Mouse (Mus musculus) small intestine, adult 2 months (tissue): ENCODE measurements around the gene Pias1.

Experiments used
- CTCF ChIP-seq: fragments of 200-500 bp; IDR thresholded peaks from 2 replicates; pipeline ENCODE4 v1.5.1; 2012; ENCODE audit warnings: low read depth, mild to moderate bottlenecking, control low read depth, inconsistent platforms, low read length, moderate library complexity, mixed read lengths; ENCODE audit not compliant: insufficient replicate concordance, insufficient read length; ENCODE audit errors: extremely low read depth
- POLR2A ChIP-seq: fragments of 200-500 bp; IDR thresholded peaks from 2 replicates; pipeline ENCODE4 v1.6.1; 2012; ENCODE audit warnings: low read depth, mild to moderate bottlenecking, control low read depth, inconsistent platforms, low read length, moderate library complexity

DNA sequence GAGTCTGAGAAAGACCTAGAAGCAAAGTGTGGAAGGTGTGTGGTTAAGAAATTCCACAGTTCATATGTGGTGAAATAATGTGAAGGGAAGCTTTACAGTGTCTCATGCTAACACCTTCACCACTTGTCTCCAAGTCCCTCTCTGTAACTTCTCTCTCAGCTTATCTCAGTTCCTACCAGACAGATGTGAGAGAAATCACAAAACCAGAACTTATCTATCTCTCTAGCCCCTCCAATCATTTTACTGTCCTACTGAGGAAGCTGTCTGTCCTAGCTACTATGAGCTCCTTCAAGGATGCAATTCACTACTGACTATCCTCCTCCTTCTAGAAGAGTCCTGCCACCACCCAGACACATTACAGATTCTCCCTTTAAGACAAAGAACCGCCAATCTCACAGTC is 70.7 kb downstream of the Pias1 start:
- no peak for TF ChIP-seq CTCF
- no peak for TF ChIP-seq POLR2A
